Mouse (Mus musculus) midbrain, embryonic 12.5 days (tissue): Measurements from ENCODE around the gene Cyp26a1. TPM values are rescaled to one million over a fixed set of nuclear protein-coding genes. Genes with fewer than 3 reads are reported as not detected.

Experiments used
- ATAC-seq: fragments of 200-750 bp; cut with Nextera tagmentation; 2 replicates; pipeline ENCODE4 v1.8.0; 2017; ENCODE audit warnings: low read depth, moderate TSS enrichment, moderate library complexity; ENCODE audit not compliant: low FRiP score
- H3K27ac ChIP-seq: fragments of 300-500 bp; sonication (generic); replicated peaks from 2 replicates; pipeline ENCODE4 v1.5.1; 2016; ENCODE audit warnings: mild to moderate bottlenecking
- H3K27me3 ChIP-seq: fragments of 300-500 bp; sonication (generic); 2 replicates; pipeline ENCODE4 v1.6.1; 2016; ENCODE audit warnings: mild to moderate bottlenecking
- H3K36me3 ChIP-seq: fragments of 300-500 bp; sonication (generic); 2 replicates; pipeline ENCODE4 v1.6.1; 2016
- H3K4me1 ChIP-seq: fragments of 300-500 bp; sonication (generic); 2 replicates; pipeline ENCODE4 v1.6.1; 2016
- H3K4me2 ChIP-seq: fragments of 300-500 bp; sonication (generic); replicated peaks from 2 replicates; pipeline ENCODE4 v1.6.1; 2016; ENCODE audit warnings: mild to moderate bottlenecking, moderate library complexity
- H3K4me3 ChIP-seq: fragments of 300-500 bp; sonication (generic); 2 replicates; pipeline ENCODE4 v1.5.1; 2016; ENCODE audit warnings: mild to moderate bottlenecking
- H3K9ac ChIP-seq: fragments of 300-500 bp; sonication (generic); replicated peaks from 2 replicates; pipeline ENCODE4 v1.6.1; 2016; ENCODE audit warnings: mild to moderate bottlenecking, moderate library complexity
- H3K9me3 ChIP-seq: fragments of 300-500 bp; sonication (generic); 2 replicates; pipeline ENCODE4 v1.6.1; 2016; ENCODE audit warnings: mild to moderate bottlenecking
- WGBS: fragments of 180-500 bp; shearing (Covaris S2); methylation state at CpG from one replicate; pipeline ENCODE4 v1.1.7; 2016; 5-methylcytosine and 5-hydroxymethylcytosine counted together
- polyA plus RNA-seq: library from polyadenylated mRNA; unstranded; fragments of >200 nt; fragmentation: Nextera tagmentation; extraction: Ambion mirVana; gene quantifications from 2 replicates; pipeline ENCODE4 v1.2.1, GENCODE M21; 2016

The Cyp26a1 gene
- polyA plus RNA-seq, 1 experiment from 2014 or later, result 0.19 TPM

GRCm38 (mm10) chr19:37740043-37740442, 42.4 kb downstream of the Cyp26a1 start:
- H3K9me3 ChIP-seq, result no peaks in the 10 kb centered on the region
- H3K27me3 ChIP-seq, result no peaks in the 10 kb centered on the region
- no peak overlapping the region for H3K4me2 ChIP-seq
- ATAC-seq, result no peak
- H3K9ac ChIP-seq, result no peak overlapping the region
- 65% methylated on average over 7 of the region's 7 CpGs for WGBS
- no peaks in the 10 kb centered on the region for H3K4me1 ChIP-seq
- no peaks in the 10 kb centered on the region for H3K36me3 ChIP-seq
- H3K27ac ChIP-seq, result no peak overlapping the region
- H3K4me3 ChIP-seq, result no peak overlapping the region

Other genes with a start within 250 kb of the Cyp26a1 start
- gene Exoc6, start 147.4 kb upstream of the Cyp26a1 start, polyA plus RNA-seq, result 7.2 and 8.7 TPM in 2 replicates
- not detected in 2 replicates for gene Cyp26c1, start 12.2 kb upstream of the Cyp26a1 start, polyA plus RNA-seq